Mouse (Mus musculus): ENCODE measurements at regions not wholly inside any gene's neighbourhood (a gene's known extent, or its start where the extent isn't known, plus 50 kb on each side); places are given as distances from the start of the nearest gene placed in this dataset.

GRCm38 (mm10) chr13:28800676-28801075 lies 152.8 kb downstream of the Sox4 start:
- no peak for TF ChIP-seq EP300 (optimal IDR thresholded peaks at IDR 0.05)
- TF ChIP-seq CTCF (IDR thresholded peaks at IDR 0.05; ENCODE audit: low read depth) = no peak
